Mouse (Mus musculus) hindbrain, embryonic 11.5 days (tissue): ENCODE data around the gene Scml4. TPM values are rescaled to one million over a fixed set of nuclear protein-coding genes. Genes with fewer than 3 reads are reported as not detected.

ENCODE experiments used
- ATAC-seq: fragments of 200-750 bp; cut with Nextera tagmentation; 2 replicates; pipeline ENCODE4 v1.8.0; 2017; ENCODE audit warnings: mild to moderate bottlenecking, moderate TSS enrichment, moderate library complexity; ENCODE audit not compliant: low FRiP score
- DNase-seq: peaks from one replicate; pipeline ENCODE4 v3.0.0-alpha.2; 2015; ENCODE audit warnings: low spot score
- H3K27ac ChIP-seq: fragments of 300-500 bp; sonication (generic); 2 replicates; pipeline ENCODE4 v1.5.1; 2014; ENCODE audit warnings: mild to moderate bottlenecking, low read depth, low read length
- H3K27me3 ChIP-seq: fragments of 300-500 bp; sonication (generic); 2 replicates; pipeline ENCODE4 v1.6.1; 2014; ENCODE audit warnings: mild to moderate bottlenecking, low read length, moderate library complexity, mixed read lengths; ENCODE audit not compliant: control insufficient read depth, insufficient read depth
- H3K36me3 ChIP-seq: fragments of 300-500 bp; sonication (generic); 2 replicates; pipeline ENCODE4 v1.6.1; 2014; ENCODE audit warnings: mild to moderate bottlenecking, low read length, moderate library complexity, mixed read lengths; ENCODE audit not compliant: control insufficient read depth, insufficient read depth
- H3K4me1 ChIP-seq: fragments of 300-500 bp; sonication (generic); replicated peaks from 2 replicates; pipeline ENCODE4 v1.6.1; 2014; ENCODE audit warnings: low read length, mixed read lengths; ENCODE audit not compliant: control insufficient read depth, insufficient read depth
- H3K4me2 ChIP-seq: fragments of 300-500 bp; sonication (generic); replicated peaks from 2 replicates; pipeline ENCODE4 v1.6.1; 2014; ENCODE audit warnings: mild to moderate bottlenecking, low read depth, low read length
- H3K4me3 ChIP-seq: fragments of 300-500 bp; sonication (generic); 2 replicates; pipeline ENCODE4 v1.5.1; 2014; ENCODE audit warnings: low read depth, low read length
- H3K9ac ChIP-seq: fragments of 300-500 bp; sonication (generic); 2 replicates; pipeline ENCODE4 v1.6.1; 2014; ENCODE audit warnings: low read depth, low read length
- H3K9me3 ChIP-seq: fragments of 300-500 bp; sonication (generic); 2 replicates; pipeline ENCODE4 v1.6.1; 2016; ENCODE audit warnings: low read length; ENCODE audit not compliant: control insufficient read depth
- WGBS: fragments of 180-500 bp; shearing (Covaris S2); extraction: QIAGEN DNeasy Blood & Tissue Kit; methylation state at CpG from one replicate; pipeline ENCODE4 v1.1.7; 2014; 5-methylcytosine and 5-hydroxymethylcytosine counted together
- polyA plus RNA-seq: library from polyadenylated mRNA; unstranded; fragments of >200 nt; fragmentation: Nextera tagmentation; extraction: Ambion mirVana; gene quantifications from 2 replicates; pipeline ENCODE4 v1.2.1, GENCODE M21; 2014

Scml4 gene
- polyA plus RNA-seq, 1 experiment from 2014 or later: 2.5 TPM

DNA sequence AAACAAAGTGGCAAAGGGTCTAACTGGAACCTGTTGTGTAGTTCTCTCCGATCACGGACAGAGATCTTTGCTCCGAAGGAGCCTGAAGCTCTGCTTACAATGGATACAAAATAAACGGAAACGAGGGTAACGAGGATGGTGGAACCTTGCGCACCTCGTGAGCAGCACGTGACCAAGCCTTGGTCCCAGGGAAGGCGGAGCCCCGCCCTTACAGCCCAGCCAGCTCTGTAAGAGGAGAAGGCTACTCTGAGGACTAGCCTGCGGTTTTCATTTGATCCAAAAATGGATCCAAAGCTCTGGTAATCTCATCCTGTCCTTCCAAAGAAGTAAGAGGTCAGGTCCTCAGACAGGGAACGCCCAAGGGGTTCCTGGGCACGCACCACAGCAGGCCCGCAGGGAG lies 128.5 kb downstream of the Scml4 start:
- H3K9me3 ChIP-seq: no peaks in the 10 kb centered on the region
- peaks cover 2% of the 10 kb centered on the region; the same call in 1 of the 2 replicates for H3K4me1 ChIP-seq

GRCm38 (mm10) chr10:42989910-42990309 lies 129.7 kb downstream of the Scml4 start:
- H3K4me2 ChIP-seq: no peak overlapping the region
- H3K27me3 ChIP-seq: peaks cover 2% of the 10 kb centered on the region; the same call in 1 of the 2 replicates
- 34% methylated on average over 6 of the region's 6 CpGs for WGBS
- peaks cover 7% of the 10 kb centered on the region; the same call in 1 of the 2 replicates for H3K4me1 ChIP-seq
- H3K4me3 ChIP-seq: no peak overlapping the region
- H3K9me3 ChIP-seq: no peaks in the 10 kb centered on the region
- no peaks in the 10 kb centered on the region for H3K36me3 ChIP-seq
- DNase-seq: peak; percentile 86
- no peak for ATAC-seq
- H3K27ac ChIP-seq: no peak overlapping the region
- no peak overlapping the region for H3K9ac ChIP-seq

More for the DNA sequence above, 128.5 kb downstream of the Scml4 start:
- H3K36me3 ChIP-seq: no peaks in the 10 kb centered on the region
- H3K4me2 ChIP-seq: no peak overlapping the region
- H3K4me3 ChIP-seq: no peak overlapping the region
- H3K9ac ChIP-seq: no peak overlapping the region
- peaks cover 2% of the 10 kb centered on the region; the same call in 1 of the 2 replicates for H3K27me3 ChIP-seq
- 51% methylated on average over 15 of the region's 15 CpGs for WGBS
- no peak overlapping the region for H3K27ac ChIP-seq
- no peak for DNase-seq
- no peak for ATAC-seq

- Histone ChIP-seq H3K4me3 (no peak overlapping the region), H3K9ac (no peak overlapping the region), H3K4me1 (peaks cover 8% of the 10 kb centered on the region; the same call in 1 of the 2 replicates), H3K27me3 (peaks cover 2% of the 10 kb centered on the region; the same call in 1 of the 2 replicates), H3K4me2 (no peak overlapping the region), H3K36me3 (no peaks in the 10 kb centered on the region), H3K9me3 (no peaks in the 10 kb centered on the region), H3K27ac (no peak overlapping the region)
- DNase-seq (no peak), ATAC-seq (no peak)
- WGBS: 62% methylated on average over 9 of the region's 9 CpGs
Observed at GRCm38 (mm10) chr10:42991018-42991417, 130.8 kb downstream of the Scml4 start.

GRCm38 (mm10) chr10:42994331-42994782 lies 134.2 kb downstream of the Scml4 start:
- peaks cover 2% of the 10 kb centered on the region; the same call in 1 of the 2 replicates for H3K27me3 ChIP-seq
- no peak overlapping the region for H3K9ac ChIP-seq
- peak overlapping the region; percentile 12; the same call in 1 of the 2 replicates for H3K4me2 ChIP-seq
- H3K4me3 ChIP-seq: no peak overlapping the region
- H3K27ac ChIP-seq: peak overlapping the region; percentile 53; the same call in 1 of the 2 replicates
- WGBS: 18% methylated on average over 13 of the region's 13 CpGs
- DNase-seq (peak; percentile 46), ATAC-seq (no peak)
- no peaks in the 10 kb centered on the region for H3K36me3 ChIP-seq
- H3K9me3 ChIP-seq: no peaks in the 10 kb centered on the region
- peaks cover 7% of the 10 kb centered on the region; the same call in 1 of the 2 replicates for H3K4me1 ChIP-seq

DNA sequence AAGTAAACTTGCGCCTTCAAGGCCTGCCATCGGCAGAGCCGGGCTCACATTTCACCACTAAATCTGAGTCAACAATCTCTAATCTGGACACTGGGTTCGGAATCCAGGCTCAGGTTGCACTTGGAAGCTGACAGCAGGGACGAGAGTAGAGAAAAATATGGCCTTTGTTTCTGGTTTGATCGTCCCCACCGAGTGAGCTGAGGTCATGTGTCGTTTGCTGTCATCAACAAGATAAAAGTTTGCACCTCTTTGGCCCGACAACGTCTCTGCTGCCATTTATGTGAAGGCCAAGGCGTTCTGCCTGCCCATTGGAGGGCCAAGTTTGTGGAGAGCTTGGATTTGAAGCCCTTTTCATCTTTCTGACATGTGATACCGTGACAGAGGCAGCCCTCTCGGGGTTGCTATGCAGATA lies 135.3 kb downstream of the Scml4 start:
- H3K9ac ChIP-seq: no peak overlapping the region
- no peaks in the 10 kb centered on the region for H3K36me3 ChIP-seq
- H3K27ac ChIP-seq: peak overlapping the region; percentile 14; the same call in 1 of the 2 replicates
- H3K4me1 ChIP-seq: peaks cover 7% of the 10 kb centered on the region; the same call in 1 of the 2 replicates
- WGBS: 46% methylated on average over 13 of the region's 13 CpGs
- DNase-seq (no peak), ATAC-seq (no peak)
- no peak overlapping the region for H3K4me3 ChIP-seq
- no peaks in the 10 kb centered on the region for H3K9me3 ChIP-seq
- H3K4me2 ChIP-seq: no peak overlapping the region
- H3K27me3 ChIP-seq: peaks cover 2% of the 10 kb centered on the region; the same call in 1 of the 2 replicates

- WGBS: 84% methylated on average over 2 of the region's 2 CpGs
- Histone ChIP-seq H3K9me3 (no peaks in the 10 kb centered on the region), H3K36me3 (no peaks in the 10 kb centered on the region), H3K4me3 (no peak overlapping the region), H3K9ac (no peak overlapping the region), H3K27ac (no peak overlapping the region), H3K4me2 (no peak overlapping the region), H3K4me1 (peaks cover 7% of the 10 kb centered on the region; the same call in 1 of the 2 replicates), H3K27me3 (no peaks in the 10 kb centered on the region)
- DNase-seq (no peak), ATAC-seq (no peak)
Observed at GRCm38 (mm10) chr10:42997278-42997677, 137.1 kb downstream of the Scml4 start.

GRCm38 (mm10) chr10:42999324-42999723 lies 139.2 kb downstream of the Scml4 start:
- Histone ChIP-seq H3K9me3 (no peaks in the 10 kb centered on the region), H3K4me2 (no peak overlapping the region), H3K36me3 (no peaks in the 10 kb centered on the region), H3K4me1 (peaks cover 13% of the 10 kb centered on the region), H3K4me3 (no peak overlapping the region), H3K27ac (no peak overlapping the region), H3K27me3 (no peaks in the 10 kb centered on the region), H3K9ac (no peak overlapping the region)
- DNase-seq (no peak), ATAC-seq (no peak)
- WGBS: 91% methylated on average over 10 of the region's 10 CpGs

DNA sequence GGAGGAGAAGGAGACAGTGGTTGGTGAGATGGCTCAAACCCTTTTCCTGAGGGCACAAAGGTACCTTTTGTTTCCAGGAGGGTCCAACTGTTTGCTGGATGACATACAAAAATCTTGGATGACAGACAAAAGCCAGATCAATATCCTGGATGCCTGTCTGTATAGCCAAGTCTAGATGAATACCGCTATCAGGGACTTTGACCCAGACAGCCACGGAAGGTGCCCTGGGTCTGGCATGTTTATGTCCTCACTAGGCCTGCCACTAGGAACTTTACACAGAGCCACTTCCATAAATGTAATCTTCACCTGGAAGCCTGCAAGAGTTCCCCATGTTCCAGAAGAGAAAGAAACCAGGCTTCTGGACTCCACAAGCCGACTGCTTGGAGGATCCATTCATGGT lies 141.3 kb downstream of the Scml4 start:
- H3K4me1 ChIP-seq: peaks cover 8% of the 10 kb centered on the region

DNA sequence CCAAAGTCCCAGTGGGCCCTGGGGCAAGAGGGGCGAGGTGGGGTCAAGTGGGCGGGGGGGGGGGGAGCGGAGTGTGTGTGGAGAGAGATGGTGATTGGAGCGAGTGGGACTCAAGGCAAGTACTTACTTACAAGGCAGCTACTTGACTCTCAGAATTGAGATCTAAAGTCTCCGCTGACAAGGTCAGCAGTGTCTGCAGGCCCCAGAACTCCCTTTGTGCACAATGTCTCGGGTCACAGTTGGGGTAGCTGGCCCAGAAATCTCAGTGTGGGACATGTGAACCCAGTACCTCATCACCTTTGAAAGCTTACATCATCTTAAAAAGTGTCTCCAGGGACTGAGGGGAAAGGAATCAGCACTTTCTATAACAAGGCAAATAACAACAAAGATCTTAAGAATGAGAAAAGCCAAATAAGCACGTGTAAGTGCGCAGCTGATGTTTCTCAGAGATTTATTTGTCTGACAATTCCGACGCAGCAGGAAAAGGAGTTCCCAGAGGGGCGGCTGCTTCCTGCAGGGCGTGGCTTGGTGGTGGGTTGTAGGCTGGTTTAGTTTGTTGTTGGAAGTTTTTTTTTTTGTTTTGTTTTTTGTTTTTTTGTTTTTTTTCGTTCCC lies 142.0 kb downstream of the Scml4 start:
- H3K4me2 ChIP-seq: peak overlapping the region; percentile 45
- no peaks in the 10 kb centered on the region for H3K36me3 ChIP-seq
- DNase-seq (no peak), ATAC-seq (no peak)
- no peak overlapping the region for H3K4me3 ChIP-seq
- WGBS: under 1% methylated on average over 13 of the region's 13 CpGs
- no peak overlapping the region for H3K27ac ChIP-seq
- no peaks in the 10 kb centered on the region for H3K27me3 ChIP-seq
- peaks cover 8% of the 10 kb centered on the region for H3K4me1 ChIP-seq
- H3K9ac ChIP-seq: no peak overlapping the region
- H3K9me3 ChIP-seq: no peaks in the 10 kb centered on the region

More for the DNA sequence above, 141.3 kb downstream of the Scml4 start:
- 56% methylated on average over 3 of the region's 3 CpGs for WGBS
- Histone ChIP-seq H3K36me3 (no peaks in the 10 kb centered on the region), H3K27ac (no peak overlapping the region), H3K4me2 (no peak overlapping the region), H3K9me3 (no peaks in the 10 kb centered on the region), H3K9ac (no peak overlapping the region), H3K4me3 (no peak overlapping the region), H3K27me3 (no peaks in the 10 kb centered on the region)
- ATAC-seq: no peak
- no peak for DNase-seq
